Mouse (Mus musculus) forebrain, embryonic 15.5 days (tissue): ENCODE data around the gene Atp5h. TPM values are rescaled to one million over a fixed set of nuclear protein-coding genes. Genes with fewer than 3 reads are reported as not detected.

ENCODE experiments used
- ATAC-seq: fragments of 200-750 bp; cut with Nextera tagmentation; replicated peaks from 2 replicates; pipeline ENCODE4 v1.8.0; 2017; ENCODE audit warnings: mild to moderate bottlenecking, moderate TSS enrichment, moderate library complexity
- H3K27ac ChIP-seq: fragments of 300-500 bp; sonication (generic); replicated peaks from 2 replicates; pipeline ENCODE4 v1.5.1; 2015; ENCODE audit warnings: mild to moderate bottlenecking, inconsistent platforms
- H3K27me3 ChIP-seq: fragments of 300-500 bp; sonication (generic); 2 replicates; pipeline ENCODE4 v1.6.1; 2015; ENCODE audit warnings: inconsistent platforms
- H3K36me3 ChIP-seq: fragments of 300-500 bp; sonication (generic); 2 replicates; pipeline ENCODE4 v1.6.1; 2015; ENCODE audit warnings: mild to moderate bottlenecking, inconsistent platforms
- H3K4me1 ChIP-seq: fragments of 300-500 bp; sonication (generic); 2 replicates; pipeline ENCODE4 v1.6.1; 2015; ENCODE audit warnings: inconsistent platforms
- H3K4me2 ChIP-seq: fragments of 300-500 bp; sonication (generic); replicated peaks from 2 replicates; pipeline ENCODE4 v1.6.1; 2015; ENCODE audit warnings: mild to moderate bottlenecking, inconsistent platforms
- H3K4me3 ChIP-seq: fragments of 300-500 bp; sonication (generic); 2 replicates; pipeline ENCODE4 v1.5.1; 2015; ENCODE audit warnings: mild to moderate bottlenecking, inconsistent platforms
- H3K9ac ChIP-seq: fragments of 300-500 bp; sonication (generic); replicated peaks from 2 replicates; pipeline ENCODE4 v1.6.1; 2015; ENCODE audit warnings: mild to moderate bottlenecking, inconsistent platforms
- H3K9me3 ChIP-seq: fragments of 300-500 bp; sonication (generic); 2 replicates; pipeline ENCODE4 v1.6.1; 2016; ENCODE audit warnings: inconsistent platforms
- WGBS: fragments of 180-500 bp; shearing (Covaris S2); methylation state at CpG from one replicate; pipeline ENCODE4 v1.1.7; 2015; ENCODE audit warnings: mixed read lengths; 5-methylcytosine and 5-hydroxymethylcytosine counted together
- polyA plus RNA-seq: library from polyadenylated mRNA; unstranded; fragments of >200 nt; fragmentation: Nextera tagmentation; extraction: Ambion mirVana; gene quantifications from 2 replicates; pipeline ENCODE4 v1.2.1, GENCODE M21; 2015

The Atp5h gene
- polyA plus RNA-seq, 1 experiment from 2014 or later: 722 TPM

DNA sequence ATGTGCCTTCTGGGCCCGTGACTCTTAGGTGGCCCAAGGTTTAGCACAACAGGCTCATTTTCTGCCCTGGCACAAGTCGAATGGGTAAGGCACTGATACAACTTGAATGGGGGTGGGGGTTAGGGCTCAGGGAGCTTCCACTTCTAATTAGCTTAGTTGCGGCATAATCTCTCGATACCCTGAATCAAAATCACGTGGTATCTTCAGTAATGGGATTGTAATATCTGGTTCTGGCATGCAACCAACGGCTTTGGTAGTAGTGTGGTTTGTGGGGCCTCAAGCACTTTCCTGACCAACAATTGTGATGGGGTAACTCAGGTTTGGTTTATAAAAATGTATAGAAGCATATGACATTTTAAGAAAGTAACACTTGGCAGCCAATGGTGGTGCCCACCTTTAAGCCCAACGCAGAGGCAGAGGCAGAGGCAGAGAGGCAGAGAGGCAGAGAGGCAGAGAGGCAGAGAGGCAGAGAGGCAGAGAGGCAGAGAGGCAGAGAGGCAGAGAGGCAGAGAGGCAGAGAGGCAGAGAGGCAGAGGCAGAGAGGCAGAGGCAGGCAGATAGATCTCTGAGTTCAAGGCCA, 32.6 kb upstream of the Atp5h start:
- Histone ChIP-seq H3K36me3 (no peaks in the 10 kb centered on the region), H3K4me2 (no peak overlapping the region), H3K27ac (no peak overlapping the region), H3K9ac (no peak overlapping the region), H3K27me3 (no peaks in the 10 kb centered on the region), H3K9me3 (no peaks in the 10 kb centered on the region), H3K4me3 (no peak overlapping the region), H3K4me1 (no peaks in the 10 kb centered on the region)
- ATAC-seq: no peak
- 76% methylated on average over 7 of the region's 7 CpGs for WGBS

DNA sequence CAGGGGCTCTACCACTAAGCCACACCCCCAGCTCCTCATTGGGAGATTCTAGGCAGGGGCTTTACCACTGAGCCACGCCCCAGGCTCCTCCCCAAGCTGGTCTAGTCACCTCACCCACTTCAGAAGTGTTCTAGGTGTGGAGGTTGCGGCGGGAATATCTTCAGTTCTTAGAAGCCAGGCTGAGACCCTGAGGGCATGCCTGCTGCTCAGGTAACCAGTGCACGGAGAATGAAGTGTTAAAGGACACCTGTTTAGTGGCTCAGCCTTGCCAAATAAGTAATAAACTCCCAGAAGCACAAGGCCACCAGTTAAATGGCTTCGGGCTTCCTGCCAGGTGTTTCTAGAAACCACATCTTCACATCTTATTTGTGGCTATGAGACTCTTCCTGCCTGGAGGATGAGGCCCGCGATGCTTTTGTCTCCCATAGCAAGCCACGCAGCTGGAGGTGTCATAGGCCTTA, 32.0 kb upstream of the Atp5h start:
- no peak overlapping the region for H3K4me3 ChIP-seq
- no peaks in the 10 kb centered on the region for H3K36me3 ChIP-seq
- no peaks in the 10 kb centered on the region for H3K9me3 ChIP-seq
- no peak for ATAC-seq
- WGBS: 87% methylated on average over 8 of the region's 8 CpGs
- no peaks in the 10 kb centered on the region for H3K4me1 ChIP-seq
- no peak overlapping the region for H3K9ac ChIP-seq
- no peak overlapping the region for H3K27ac ChIP-seq
- H3K4me2 ChIP-seq: no peak overlapping the region
- H3K27me3 ChIP-seq: no peaks in the 10 kb centered on the region

DNA sequence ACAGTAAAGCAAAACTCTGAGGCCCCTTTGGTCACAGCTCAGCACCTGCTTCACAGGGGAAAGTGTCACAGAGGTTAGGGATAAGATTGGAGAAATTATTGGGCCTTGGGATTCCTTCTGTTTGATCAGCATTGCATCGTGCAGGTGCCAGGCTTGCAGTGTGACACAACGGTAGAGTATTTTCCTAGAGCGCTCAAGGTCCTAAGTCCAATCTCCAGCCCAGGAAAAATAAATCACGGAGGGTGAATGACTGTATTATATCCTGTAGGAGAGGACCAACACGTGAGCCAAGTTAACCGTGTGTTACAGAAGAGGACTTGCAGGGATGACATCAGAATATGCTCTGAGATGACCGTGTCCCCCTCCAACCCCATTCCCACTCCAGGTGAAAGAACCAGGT, 30.4 kb upstream of the Atp5h start:
- Histone ChIP-seq H3K27ac (no peak overlapping the region), H3K36me3 (no peaks in the 10 kb centered on the region), H3K9me3 (no peaks in the 10 kb centered on the region), H3K9ac (no peak overlapping the region), H3K4me3 (no peak overlapping the region), H3K4me1 (no peaks in the 10 kb centered on the region), H3K4me2 (no peak overlapping the region), H3K27me3 (no peaks in the 10 kb centered on the region)
- no peak for ATAC-seq
- WGBS: 95% methylated on average over 7 of the region's 7 CpGs

DNA sequence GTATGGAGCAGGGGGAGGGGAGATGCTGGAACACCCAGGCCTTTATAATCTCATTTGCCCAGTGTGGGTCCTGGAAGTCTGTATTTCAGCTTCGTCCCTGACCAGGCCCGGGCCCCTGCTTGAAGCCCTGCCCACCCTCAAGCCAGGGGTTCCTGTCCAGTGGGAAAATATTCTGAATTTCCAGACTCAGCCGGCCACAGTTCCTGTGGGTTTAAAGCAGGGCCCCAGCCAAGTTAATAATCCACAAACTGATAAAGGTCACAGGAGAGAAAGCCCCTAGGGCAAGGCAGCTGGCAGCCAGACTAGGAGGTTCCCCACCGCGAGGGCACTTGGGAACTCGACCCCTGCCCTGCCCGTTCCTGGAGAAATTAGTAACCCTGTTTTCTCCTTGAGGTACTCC, 29.2 kb upstream of the Atp5h start:
- Histone ChIP-seq H3K4me1 (no peaks in the 10 kb centered on the region), H3K27me3 (no peaks in the 10 kb centered on the region), H3K4me2 (no peak overlapping the region), H3K4me3 (no peak overlapping the region), H3K36me3 (no peaks in the 10 kb centered on the region), H3K9ac (no peak overlapping the region), H3K9me3 (no peaks in the 10 kb centered on the region), H3K27ac (no peak overlapping the region)
- ATAC-seq: no peak
- WGBS: 71% methylated on average over 7 of the region's 7 CpGs

DNA sequence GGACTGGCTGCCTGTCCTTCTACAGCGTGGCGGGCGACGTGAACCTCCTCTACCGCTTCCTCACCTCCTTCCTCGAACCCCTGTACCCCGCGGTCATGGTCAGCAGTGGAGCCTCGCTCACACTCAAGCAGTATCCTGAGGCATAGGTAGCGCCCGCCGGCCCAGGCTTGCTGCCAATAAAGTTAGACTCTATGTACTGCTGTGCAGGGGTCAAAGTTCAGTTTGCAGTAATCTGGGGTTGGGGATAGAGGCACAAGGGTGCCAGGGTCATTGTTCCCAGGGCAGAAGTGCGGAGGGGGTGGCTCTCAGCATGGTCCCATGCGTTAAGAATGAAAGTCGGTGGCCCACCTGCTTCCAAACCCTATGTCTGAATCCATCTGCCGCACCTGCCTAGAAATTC, 28.3 kb upstream of the Atp5h start:
- 86% methylated on average over 16 of the region's 16 CpGs for WGBS

DNA sequence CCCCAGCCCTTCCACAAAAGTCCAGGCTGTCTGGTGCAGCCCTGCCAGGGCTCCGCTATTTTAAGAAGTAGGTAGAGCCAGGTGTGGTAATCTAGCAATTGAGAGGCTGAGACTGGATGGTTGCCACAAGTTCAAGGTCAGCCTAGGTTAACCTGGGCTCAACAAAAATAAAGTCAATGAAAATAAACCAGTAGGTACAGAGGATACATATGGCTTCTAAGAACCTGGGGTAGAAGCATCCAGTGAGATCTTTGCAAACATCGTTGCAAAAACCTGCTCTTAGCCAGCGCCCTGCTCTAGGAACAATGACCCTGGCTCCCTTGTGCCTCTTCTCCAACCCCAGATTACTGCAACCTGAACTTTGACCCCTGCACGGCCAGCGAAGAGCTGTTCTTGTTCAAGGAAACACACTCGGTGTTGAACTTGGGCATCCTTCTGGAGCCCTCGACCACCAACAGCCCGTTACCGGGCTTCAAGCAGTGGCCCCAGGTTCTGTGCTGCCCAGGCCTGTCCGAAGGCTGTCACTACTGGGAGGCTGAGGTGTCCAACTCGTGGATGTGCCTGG, 27.6 kb upstream of the Atp5h start:
- no peaks in the 10 kb centered on the region for H3K36me3 ChIP-seq
- no peaks in the 10 kb centered on the region for H3K9me3 ChIP-seq
- ATAC-seq: no peak
- no peak overlapping the region for H3K4me3 ChIP-seq
- no peaks in the 10 kb centered on the region for H3K27me3 ChIP-seq
- WGBS: 83% methylated on average over 11 of the region's 11 CpGs
- no peak overlapping the region for H3K4me2 ChIP-seq
- H3K9ac ChIP-seq: no peak overlapping the region
- H3K4me1 ChIP-seq: no peaks in the 10 kb centered on the region
- H3K27ac ChIP-seq: no peak overlapping the region

More for the DNA sequence above, 28.3 kb upstream of the Atp5h start:
- Histone ChIP-seq H3K36me3 (no peaks in the 10 kb centered on the region), H3K4me2 (no peak overlapping the region), H3K27me3 (no peaks in the 10 kb centered on the region), H3K4me3 (no peak overlapping the region), H3K4me1 (no peaks in the 10 kb centered on the region), H3K27ac (no peak overlapping the region), H3K9ac (no peak overlapping the region), H3K9me3 (no peaks in the 10 kb centered on the region)
- no peak for ATAC-seq

DNA sequence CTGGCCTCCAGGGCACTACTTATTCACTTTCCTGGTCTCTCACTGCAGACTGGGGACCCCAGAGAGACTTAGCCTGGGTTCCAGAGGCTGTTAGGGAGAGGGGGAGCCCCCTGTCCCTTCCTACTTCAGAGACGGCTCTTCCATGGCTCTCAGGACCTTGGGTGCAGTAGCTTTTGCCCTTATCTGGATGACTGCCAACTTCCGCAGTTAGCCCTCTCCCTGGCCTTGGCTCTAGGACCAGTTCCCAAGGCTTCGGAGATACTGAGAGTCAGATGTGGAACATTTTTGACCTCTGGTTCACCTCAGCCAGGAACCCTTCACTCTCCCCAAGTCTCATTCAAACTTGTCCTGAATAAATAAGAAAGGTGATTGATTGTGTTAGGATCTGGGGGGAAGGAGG, 27.1 kb upstream of the Atp5h start:
- H3K27me3 ChIP-seq: no peaks in the 10 kb centered on the region
- H3K9ac ChIP-seq: no peak overlapping the region
- H3K27ac ChIP-seq: no peak overlapping the region
- no peak for ATAC-seq
- H3K36me3 ChIP-seq: no peaks in the 10 kb centered on the region
- H3K4me3 ChIP-seq: no peak overlapping the region
- H3K9me3 ChIP-seq: no peaks in the 10 kb centered on the region
- 83% methylated on average over 3 of the region's 3 CpGs for WGBS
- no peak overlapping the region for H3K4me2 ChIP-seq
- H3K4me1 ChIP-seq: no peaks in the 10 kb centered on the region

DNA sequence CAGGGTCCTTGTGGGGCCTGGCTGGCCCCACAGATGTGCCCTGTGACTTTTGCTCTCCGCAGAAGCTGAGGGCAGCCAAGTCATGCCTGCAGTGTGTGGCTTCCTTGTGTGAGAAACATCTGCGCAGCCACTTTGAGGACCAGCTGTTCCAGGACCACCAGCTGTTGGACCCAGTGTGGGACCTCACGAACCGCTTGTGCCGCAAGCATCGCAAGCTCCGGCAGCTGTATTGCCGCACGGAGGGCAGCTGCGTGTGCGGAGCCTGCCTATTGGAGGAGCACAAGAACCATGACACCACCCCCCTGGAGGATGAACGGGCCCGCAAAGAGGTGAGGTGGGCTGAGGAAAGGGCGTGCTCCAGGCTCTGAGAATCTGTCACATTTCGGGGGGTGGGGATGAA, 21.7 kb upstream of the Atp5h start:
- no peak for ATAC-seq
- WGBS: 64% methylated on average over 15 of the region's 15 CpGs

DNA sequence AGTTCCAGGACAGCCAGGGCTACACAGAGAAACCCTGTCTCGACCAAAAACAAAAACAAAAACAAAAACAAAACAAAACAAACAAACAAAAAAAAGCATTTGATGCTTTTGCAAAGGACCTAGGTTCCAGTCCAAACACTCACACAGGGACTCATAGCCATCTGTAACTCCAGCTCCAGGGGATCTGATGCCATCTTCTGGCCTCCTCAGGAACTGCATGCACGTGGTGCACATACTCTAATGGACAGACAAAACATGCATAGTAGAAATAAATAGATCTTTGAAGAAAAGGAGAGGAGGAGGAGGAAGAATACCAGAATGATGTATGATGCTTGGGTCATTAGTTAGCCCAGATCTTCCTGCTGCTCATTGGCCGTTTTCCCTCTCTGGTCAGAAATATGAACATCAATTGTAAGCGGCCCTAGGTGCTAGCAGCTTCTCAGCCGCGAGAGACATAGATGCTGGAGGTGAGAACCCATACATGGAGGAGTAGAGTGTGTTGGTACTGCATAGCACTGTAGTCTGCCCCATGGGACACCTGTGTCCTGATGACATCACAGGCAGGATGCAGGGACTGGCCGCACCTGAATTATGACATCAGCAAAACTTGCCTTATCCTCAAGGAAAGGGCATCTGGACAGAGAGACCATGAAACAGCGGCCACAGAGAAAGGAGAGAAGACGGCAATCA, 20.3 kb upstream of the Atp5h start, which contains the start of gene Trim80:
Trim80 (plus strand) TSS at position 640 of the 690 bp plus-strand sequence.
- H3K4me3 ChIP-seq: no peak within 1 kb of the TSS
- H3K9ac ChIP-seq: no peak within 1 kb of the TSS
- WGBS: 95% methylated on average over 9 of the region's 9 CpGs
- no peak within 1 kb of the TSS for H3K4me2 ChIP-seq
- no peak within 1 kb of the TSS for H3K27ac ChIP-seq
- H3K9me3 ChIP-seq: no peaks in the 10 kb centered on the region
- no peaks in the 10 kb centered on the region for H3K36me3 ChIP-seq
- H3K27me3 ChIP-seq: no peaks in the 10 kb centered on the region
- H3K4me1 ChIP-seq: peaks cover 12% of the 10 kb centered on the region
- no peak for ATAC-seq

More for the DNA sequence above, 21.7 kb upstream of the Atp5h start:
- Histone ChIP-seq H3K27me3 (no peaks in the 10 kb centered on the region), H3K4me1 (peaks cover under 1% of the 10 kb centered on the region), H3K4me3 (no peak overlapping the region), H3K36me3 (no peaks in the 10 kb centered on the region), H3K9ac (no peak overlapping the region), H3K9me3 (no peaks in the 10 kb centered on the region), H3K27ac (no peak overlapping the region), H3K4me2 (no peak overlapping the region)

DNA sequence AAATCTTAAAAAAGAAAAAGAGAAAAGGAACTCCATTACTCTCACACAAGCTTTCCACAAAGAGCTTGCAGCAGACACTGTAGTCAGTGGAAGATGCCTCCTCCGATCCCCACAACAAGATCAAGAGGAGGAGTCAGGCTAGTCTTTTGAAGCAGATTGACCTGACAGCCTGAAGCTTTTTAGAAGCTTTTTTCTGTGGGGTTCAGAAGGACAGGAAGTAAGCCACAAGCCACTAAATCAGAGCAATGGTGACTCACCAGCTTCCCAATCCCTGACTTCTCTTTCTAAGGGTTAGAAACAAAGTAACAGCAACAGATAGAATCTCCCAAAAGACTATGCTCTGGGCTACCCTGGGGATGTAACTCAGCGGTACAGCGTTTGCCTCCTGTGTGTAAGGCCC, 19.6 kb upstream of the Atp5h start:
- Histone ChIP-seq H3K9ac (no peak overlapping the region), H3K27me3 (no peaks in the 10 kb centered on the region), H3K4me2 (no peak overlapping the region), H3K9me3 (no peaks in the 10 kb centered on the region), H3K4me3 (no peak overlapping the region), H3K4me1 (peaks cover 12% of the 10 kb centered on the region), H3K27ac (no peak overlapping the region), H3K36me3 (no peaks in the 10 kb centered on the region)
- ATAC-seq: no peak
- WGBS: 84% methylated on average over 3 of the region's 3 CpGs

DNA sequence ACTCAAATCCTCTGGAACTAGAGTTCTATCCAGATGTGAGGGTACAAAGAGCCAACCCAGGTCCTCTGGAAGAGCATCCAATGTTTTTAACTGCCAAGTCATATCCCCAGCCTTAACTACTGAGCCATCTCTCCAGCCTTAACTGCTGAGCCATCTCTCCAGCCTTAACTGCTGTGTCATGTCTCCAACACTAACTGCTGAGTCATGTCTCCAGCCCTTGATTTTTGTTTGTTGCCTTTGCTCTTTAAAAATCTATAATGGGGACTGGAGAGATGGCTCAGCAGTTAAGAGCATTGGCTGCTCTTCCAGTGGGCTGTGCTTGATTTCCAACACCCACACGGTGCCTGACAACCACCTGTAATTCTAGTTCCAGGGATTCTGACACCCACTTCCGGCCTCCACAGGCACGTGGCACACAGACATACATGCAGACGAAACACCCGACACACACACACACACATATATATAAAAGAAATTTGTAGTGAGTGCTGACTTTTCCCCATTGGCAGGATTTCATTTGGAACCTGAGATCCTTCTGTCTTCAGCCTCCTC, 17.9 kb upstream of the Atp5h start:
- ATAC-seq: no peak
- H3K9ac ChIP-seq: no peak overlapping the region
- H3K27me3 ChIP-seq: no peaks in the 10 kb centered on the region
- H3K36me3 ChIP-seq: no peaks in the 10 kb centered on the region
- no peak overlapping the region for H3K27ac ChIP-seq
- H3K4me1 ChIP-seq: peaks cover 12% of the 10 kb centered on the region
- 84% methylated on average over 5 of the region's 5 CpGs for WGBS
- H3K9me3 ChIP-seq: no peaks in the 10 kb centered on the region
- no peak overlapping the region for H3K4me3 ChIP-seq
- no peak overlapping the region for H3K4me2 ChIP-seq

DNA sequence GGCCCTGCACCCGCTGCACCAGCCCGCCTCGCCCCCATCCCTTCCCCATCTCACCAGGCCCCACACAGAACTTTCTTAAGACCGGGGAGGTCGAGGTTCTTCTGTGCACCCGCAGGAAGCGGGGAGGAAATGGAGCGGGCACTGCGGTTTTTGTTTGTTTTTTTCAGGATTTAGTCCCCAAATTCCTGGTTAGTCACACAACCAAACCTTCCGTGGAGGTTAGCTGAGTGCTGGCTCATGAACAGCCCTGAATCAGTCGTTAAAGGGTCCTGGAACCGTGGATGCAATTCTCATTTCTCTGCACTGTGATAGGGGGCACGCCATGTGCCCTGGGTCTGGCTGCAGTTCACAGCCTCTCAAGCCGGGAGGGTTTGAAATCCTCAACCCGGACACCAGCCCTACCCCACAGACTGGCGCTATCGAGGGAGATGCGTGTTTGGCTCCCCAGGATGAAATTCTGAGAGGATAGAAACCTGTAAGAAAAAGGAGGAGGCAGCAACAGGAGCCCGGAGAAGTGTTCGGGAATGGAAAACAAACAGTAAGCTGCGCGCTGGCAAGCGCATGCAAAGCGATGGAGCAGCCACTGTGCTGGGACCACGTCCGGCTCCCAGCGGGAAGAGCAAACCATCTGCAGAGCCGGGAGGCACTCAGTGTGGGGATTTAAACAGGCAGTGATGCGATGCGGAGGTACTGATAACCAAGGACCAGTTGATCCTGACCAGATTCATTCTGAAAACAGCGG, 16.0 kb upstream of the Atp5h start:
- WGBS: 6% methylated on average over 31 of the region's 31 CpGs
- Histone ChIP-seq H3K4me1 (peaks cover 12% of the 10 kb centered on the region), H3K4me2 (peak overlapping the region; percentile 47), H3K27ac (no peak overlapping the region), H3K36me3 (peaks cover 15% of the 10 kb centered on the region), H3K9ac (peak overlapping the region; percentile 31; the same call in 1 of the 2 replicates), H3K9me3 (no peaks in the 10 kb centered on the region), H3K4me3 (peak overlapping the region; percentile 22), H3K27me3 (no peaks in the 10 kb centered on the region)
- ATAC-seq: no peak
